Mouse (Mus musculus) olfactory bulb, adult 2 months (tissue): Measurements from ENCODE around the gene Ankrd27. TPM values are rescaled to one million over a fixed set of nuclear protein-coding genes. Genes with fewer than 3 reads are reported as not detected.

Experiments used
- H3K27ac ChIP-seq: fragments of 200-500 bp; 2 replicates; pipeline ENCODE4 v1.5.1; 2012; ENCODE audit warnings: low read depth, low read length; ENCODE audit not compliant: insufficient read depth
- H3K4me1 ChIP-seq: fragments of 200-500 bp; 2 replicates; pipeline ENCODE4 v1.6.1; 2012; ENCODE audit warnings: low read length; ENCODE audit not compliant: control insufficient read depth, insufficient read depth
- H3K4me3 ChIP-seq: fragments of 200-500 bp; 2 replicates; pipeline ENCODE4 v1.5.1; 2012; ENCODE audit warnings: mild to moderate bottlenecking, low read depth, low read length, moderate library complexity; ENCODE audit not compliant: insufficient read depth
- CTCF ChIP-seq: fragments of 200-500 bp; IDR thresholded peaks from 2 replicates; pipeline ENCODE4 v1.5.1; 2012; ENCODE audit warnings: low read depth, mild to moderate bottlenecking, low read length, moderate library complexity; ENCODE audit not compliant: insufficient read depth
- POLR2A ChIP-seq: fragments of 200-500 bp; IDR thresholded peaks from 2 replicates; pipeline ENCODE4 v1.6.1; 2012; ENCODE audit warnings: mild to moderate bottlenecking, low read depth, low read length, moderate library complexity; ENCODE audit not compliant: insufficient read depth
- WGBS: fragments of 180-500 bp; shearing (Covaris S2); methylation state at CpG from one replicate; pipeline ENCODE4 v1.1.7; 2018; 5-methylcytosine and 5-hydroxymethylcytosine counted together
- polyA plus RNA-seq: library from polyadenylated mRNA; stranded (reverse); fragments of >200 nt; gene quantifications from 2 replicates; pipeline ENCODE4 v1.2.4, GENCODE M21; 2012; ENCODE audit warnings: low replicate concordance; ENCODE audit not compliant: missing spikeins, insufficient read depth, insufficient read length

Gene Ankrd27
- polyA plus RNA-seq, 1 experiment: not detected

DNA sequence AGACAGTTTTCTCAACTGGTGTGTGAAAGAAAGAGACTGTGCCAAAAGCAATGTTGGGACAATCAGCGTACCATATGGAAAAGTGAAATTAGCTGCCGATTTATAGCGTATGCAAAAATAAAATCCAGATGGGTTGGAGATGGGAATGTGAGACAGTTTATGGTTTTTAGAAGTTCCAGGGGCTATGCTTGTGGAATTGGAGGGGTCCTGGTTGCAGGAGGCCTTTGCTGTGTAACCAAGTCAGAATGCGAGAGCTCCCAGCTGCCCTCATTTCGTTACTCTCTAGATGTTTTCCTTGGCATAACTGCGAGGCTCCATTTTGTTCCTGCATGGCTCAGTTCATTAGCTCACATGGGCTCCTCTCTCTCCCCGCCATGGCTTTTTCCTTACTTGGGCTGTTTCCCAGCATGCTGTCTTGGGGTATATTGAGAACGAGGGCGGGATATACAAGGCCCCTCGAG is 4.7 kb downstream of the Ankrd27 start:
- no peak overlapping the region for H3K4me3 ChIP-seq
- H3K27ac ChIP-seq: no peak overlapping the region
- TF ChIP-seq CTCF: no peak
- TF ChIP-seq POLR2A: no peak
- peaks cover 18% of the 10 kb centered on the region for H3K4me1 ChIP-seq
- 73% methylated on average over 10 of the region's 10 CpGs for WGBS

GRCm38 (mm10) chr7:35594311-35594710 is 8.3 kb downstream of the Ankrd27 start:
- TF ChIP-seq CTCF: no peak
- TF ChIP-seq POLR2A: no peak
- H3K4me1 ChIP-seq: peaks cover 7% of the 10 kb centered on the region
- WGBS: 92% methylated on average over 5 of the region's 5 CpGs
- H3K27ac ChIP-seq: no peak overlapping the region
- no peak overlapping the region for H3K4me3 ChIP-seq

GRCm38 (mm10) chr7:35599492-35599891 is 13.4 kb downstream of the Ankrd27 start:
- WGBS: 85% methylated on average over 9 of the region's 9 CpGs
- H3K4me1 ChIP-seq: peaks cover 7% of the 10 kb centered on the region
- TF ChIP-seq POLR2A (no peak), CTCF (no peak)
- no peak overlapping the region for H3K27ac ChIP-seq
- no peak overlapping the region for H3K4me3 ChIP-seq

DNA sequence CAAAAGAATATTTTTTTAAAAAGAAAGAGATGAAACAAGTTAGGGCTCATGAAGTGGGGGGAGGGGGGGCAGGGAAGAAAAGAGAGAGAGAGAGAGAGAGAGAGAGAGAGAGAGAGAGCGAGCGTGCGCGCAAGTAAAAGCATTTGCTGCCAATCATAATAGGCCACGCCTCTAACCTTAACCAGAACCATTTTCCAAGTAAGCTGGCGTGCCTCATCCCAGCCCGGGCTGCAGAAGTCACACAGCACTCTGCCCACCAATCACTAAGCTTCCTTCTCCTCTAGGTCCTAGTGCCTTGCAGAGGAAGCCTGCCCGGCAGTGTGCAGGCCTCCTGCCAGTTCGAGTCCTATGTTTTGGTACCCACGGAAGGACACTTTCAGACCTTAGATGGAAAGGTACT is 14.0 kb downstream of the Ankrd27 start:
- Histone ChIP-seq H3K27ac (no peak overlapping the region), H3K4me1 (peaks cover 4% of the 10 kb centered on the region), H3K4me3 (no peak overlapping the region)
- WGBS: 90% methylated on average over 10 of the region's 10 CpGs
- TF ChIP-seq POLR2A (no peak), CTCF (no peak)

- Histone ChIP-seq H3K4me1 (no peaks in the 10 kb centered on the region; the same call in 1 of the 2 replicates), H3K4me3 (no peak overlapping the region), H3K27ac (no peak overlapping the region)
- TF ChIP-seq POLR2A: no peak
- no peak for TF ChIP-seq CTCF
- 95% methylated on average over 6 of the region's 6 CpGs for WGBS
Measured at GRCm38 (mm10) chr7:35601106-35601505, 15.1 kb downstream of the Ankrd27 start.

- H3K4me3 ChIP-seq: no peak overlapping the region
- H3K4me1 ChIP-seq: no peaks in the 10 kb centered on the region
- TF ChIP-seq POLR2A: no peak
- no peak for TF ChIP-seq CTCF
- no peak overlapping the region for H3K27ac ChIP-seq
- 99% methylated on average over 5 of the region's 5 CpGs for WGBS
Measured at GRCm38 (mm10) chr7:35602766-35603165, 16.7 kb downstream of the Ankrd27 start.

- no peaks in the 10 kb centered on the region for H3K4me1 ChIP-seq
- H3K4me3 ChIP-seq: no peak overlapping the region
- 94% methylated on average over 10 of the region's 10 CpGs for WGBS
- TF ChIP-seq POLR2A (no peak), CTCF (no peak)
- no peak overlapping the region for H3K27ac ChIP-seq
Measured at GRCm38 (mm10) chr7:35606816-35607215, 20.8 kb downstream of the Ankrd27 start.

DNA sequence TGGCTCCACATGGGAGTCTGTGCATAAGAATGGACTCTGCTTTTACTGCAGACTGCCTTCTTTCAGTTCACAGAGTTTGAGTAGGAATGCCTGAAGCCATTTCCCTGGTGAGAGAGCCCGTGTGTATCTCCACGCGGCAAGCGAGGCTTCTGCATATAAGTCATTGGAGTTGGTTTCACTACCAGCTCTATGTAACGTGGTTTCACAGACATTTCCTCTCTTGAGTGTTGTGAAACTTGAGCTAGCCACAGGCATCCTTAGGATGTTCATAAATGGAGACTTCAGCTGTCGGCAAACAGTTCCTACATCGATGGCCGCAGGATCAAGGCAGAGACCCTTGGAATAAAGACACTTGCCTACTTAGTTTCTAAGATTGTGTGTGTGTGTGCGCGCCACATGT is 23.2 kb downstream of the Ankrd27 start:
- Histone ChIP-seq H3K4me3 (no peak overlapping the region), H3K27ac (no peak overlapping the region), H3K4me1 (no peaks in the 10 kb centered on the region)
- 96% methylated on average over 10 of the region's 10 CpGs for WGBS
- no peak for TF ChIP-seq CTCF
- no peak for TF ChIP-seq POLR2A

- TF ChIP-seq CTCF: no peak
- no peak for TF ChIP-seq POLR2A
- H3K27ac ChIP-seq: no peak overlapping the region
- 25% methylated on average over 4 of the region's 4 CpGs for WGBS
- no peaks in the 10 kb centered on the region for H3K4me1 ChIP-seq
- no peak overlapping the region for H3K4me3 ChIP-seq
Measured at GRCm38 (mm10) chr7:35617513-35617912, 31.5 kb downstream of the Ankrd27 start.

GRCm38 (mm10) chr7:35622626-35623025 is 36.6 kb downstream of the Ankrd27 start:
- Histone ChIP-seq H3K4me1 (no peaks in the 10 kb centered on the region), H3K27ac (no peak overlapping the region), H3K4me3 (no peak overlapping the region)
- TF ChIP-seq POLR2A (no peak), CTCF (no peak)
- WGBS: 91% methylated on average over 10 of the region's 10 CpGs
